Mouse (Mus musculus) embryonic facial prominence, embryonic 13.5 days (tissue): ENCODE measurements around the gene 1600014C23Rik. TPM values are rescaled to one million over a fixed set of nuclear protein-coding genes. Genes with fewer than 3 reads are reported as not detected.
A peak's percentile ranks its signal among the peaks of the same experiment; 100 is the strongest.

Experiments used
- ATAC-seq: fragments of 200-750 bp; cut with Nextera tagmentation; 2 replicates; pipeline ENCODE4 v1.8.0; 2017; ENCODE audit warnings: low read depth; ENCODE audit not compliant: insufficient number of reproducible peaks, insufficient read depth, low FRiP score, low TSS enrichment
- H3K27ac ChIP-seq: fragments of 300-500 bp; sonication (generic); 2 replicates; pipeline ENCODE4 v1.5.1; 2015; ENCODE audit warnings: moderate library complexity, mild to moderate bottlenecking, inconsistent platforms
- H3K27me3 ChIP-seq: fragments of 300-500 bp; sonication (generic); 2 replicates; pipeline ENCODE4 v1.6.1; 2015; ENCODE audit warnings: mild to moderate bottlenecking, inconsistent platforms
- H3K36me3 ChIP-seq: fragments of 300-500 bp; sonication (generic); 2 replicates; pipeline ENCODE4 v1.6.1; 2015; ENCODE audit warnings: mild to moderate bottlenecking, inconsistent platforms
- H3K4me1 ChIP-seq: fragments of 300-500 bp; sonication (generic); 2 replicates; pipeline ENCODE4 v1.6.1; 2015; ENCODE audit warnings: inconsistent platforms
- H3K4me2 ChIP-seq: fragments of 300-500 bp; sonication (generic); 2 replicates; pipeline ENCODE4 v1.6.1; 2015; ENCODE audit warnings: moderate library complexity, mild to moderate bottlenecking, inconsistent platforms
- H3K4me3 ChIP-seq: fragments of 300-500 bp; sonication (generic); 2 replicates; pipeline ENCODE4 v1.5.1; 2015; ENCODE audit warnings: mild to moderate bottlenecking, inconsistent platforms
- H3K9ac ChIP-seq: fragments of 300-500 bp; sonication (generic); 2 replicates; pipeline ENCODE4 v1.6.1; 2015; ENCODE audit warnings: mild to moderate bottlenecking, inconsistent platforms
- H3K9me3 ChIP-seq: fragments of 300-500 bp; sonication (generic); 2 replicates; pipeline ENCODE4 v1.6.1; 2016; ENCODE audit warnings: inconsistent platforms
- WGBS: fragments of 180-500 bp; shearing (Covaris S2); methylation state at CpG from one replicate; pipeline ENCODE4 v1.1.7; 2015; ENCODE audit warnings: mixed read lengths; 5-methylcytosine and 5-hydroxymethylcytosine counted together
- polyA plus RNA-seq: library from polyadenylated mRNA; unstranded; fragments of >200 nt; fragmentation: Nextera tagmentation; extraction: Ambion mirVana; gene quantifications from 2 replicates; pipeline ENCODE4 v1.2.1, GENCODE M21; 2015

1600014C23Rik gene
- polyA plus RNA-seq, 1 experiment from 2014 or later, result not detected

DNA sequence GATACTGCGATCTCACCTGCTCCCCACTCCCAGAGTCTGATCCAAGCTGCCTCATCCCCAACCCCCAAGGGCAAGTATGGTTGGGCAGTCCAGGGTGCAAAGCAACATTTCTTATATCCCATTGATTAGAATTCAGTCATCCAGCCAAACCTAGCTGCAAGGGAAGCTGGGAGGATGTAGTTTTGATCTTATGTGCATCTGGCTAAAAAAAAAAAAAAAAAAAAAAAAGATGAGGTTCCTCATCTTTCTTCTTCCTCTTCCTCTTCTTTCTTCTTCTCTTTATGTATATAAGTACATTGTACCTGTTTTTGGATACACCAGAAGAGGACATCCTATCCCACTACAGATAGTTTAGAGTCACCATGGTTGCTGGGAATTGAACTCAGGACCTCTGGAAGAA lies 17.7 kb upstream of the 1600014C23Rik start:
- 100% methylated on average over 1 of the region's 1 CpGs for WGBS
- ATAC-seq, result no peak
- H3K27ac ChIP-seq, result no peak overlapping the region

DNA sequence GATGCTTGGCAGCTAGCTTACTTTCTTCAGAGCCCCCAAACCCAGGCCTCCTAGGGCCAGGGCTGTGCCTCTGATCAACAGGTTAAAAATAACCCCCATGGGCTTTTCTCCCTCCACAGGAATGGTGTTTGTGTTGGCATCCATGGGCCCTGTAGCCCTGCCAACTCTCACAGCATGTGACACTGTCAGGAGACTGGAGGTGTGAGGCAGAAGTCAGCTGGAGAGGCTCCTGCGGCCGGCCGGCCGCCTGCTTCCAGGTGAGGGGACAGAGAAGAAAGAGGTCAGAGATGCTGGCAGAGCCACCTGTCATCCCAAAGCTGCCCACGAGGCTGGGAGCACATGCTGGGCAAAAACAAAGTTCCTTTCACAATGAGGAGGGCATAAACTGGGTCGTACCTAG lies 15.5 kb upstream of the 1600014C23Rik start:
- Histone ChIP-seq H3K27ac (no peak overlapping the region), H3K36me3 (no peaks in the 10 kb centered on the region), H3K27me3 (no peaks in the 10 kb centered on the region), H3K4me3 (no peak overlapping the region), H3K4me1 (peaks cover 19% of the 10 kb centered on the region; the same call in 1 of the 2 replicates), H3K9me3 (no peaks in the 10 kb centered on the region), H3K4me2 (no peak overlapping the region), H3K9ac (no peak overlapping the region)
- 74% methylated on average over 6 of the region's 6 CpGs for WGBS
- ATAC-seq, result no peak

More for the DNA sequence above, 17.7 kb upstream of the 1600014C23Rik start:
- Histone ChIP-seq H3K9me3 (no peaks in the 10 kb centered on the region), H3K4me2 (no peak overlapping the region), H3K4me3 (no peak overlapping the region), H3K9ac (no peak overlapping the region), H3K36me3 (no peaks in the 10 kb centered on the region), H3K4me1 (peaks cover 22% of the 10 kb centered on the region), H3K27me3 (no peaks in the 10 kb centered on the region)

DNA sequence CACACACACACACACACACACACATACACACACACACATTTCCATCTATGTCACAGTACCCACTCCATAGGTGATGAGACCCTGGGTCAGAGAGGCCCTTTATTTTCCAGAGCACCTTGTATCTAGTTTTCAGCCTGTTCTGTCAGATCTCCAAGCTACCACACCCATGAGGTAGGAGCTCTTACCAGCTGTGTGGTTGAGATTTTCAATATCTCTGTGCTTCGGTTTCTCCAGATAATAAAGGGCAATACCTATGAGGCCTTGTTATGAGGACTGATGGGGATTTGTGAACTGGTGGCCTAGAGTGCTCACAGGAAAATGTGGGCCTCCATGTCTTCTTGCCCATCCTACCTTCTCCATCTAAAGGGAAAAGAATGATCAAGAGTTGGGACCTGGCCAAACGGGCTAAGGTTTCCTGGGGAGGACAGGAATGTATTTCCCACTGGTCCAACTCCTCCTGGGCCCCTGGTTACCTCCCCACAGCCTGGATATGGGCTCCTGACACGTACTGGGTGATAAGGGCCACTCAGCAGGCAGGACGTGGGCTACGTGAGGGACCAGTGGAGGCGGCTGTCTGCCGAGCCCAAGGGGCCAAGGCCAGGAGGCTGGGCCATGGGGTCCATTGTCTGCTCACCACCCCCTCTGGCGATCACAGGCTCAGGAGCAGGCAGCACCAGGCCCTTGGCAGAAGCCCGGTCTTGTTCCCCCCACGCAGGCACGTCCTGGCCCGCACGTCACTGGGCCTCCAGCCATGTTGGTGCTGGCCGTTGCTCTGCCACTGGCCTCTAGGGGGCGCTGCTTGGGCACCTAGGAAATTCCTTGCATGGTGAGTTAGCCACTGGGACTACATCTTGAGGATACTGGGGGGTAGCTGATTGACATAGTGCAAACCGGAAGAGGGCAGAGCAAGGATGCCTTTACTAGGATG lies 14.5 kb upstream of the 1600014C23Rik start:
- no peaks in the 10 kb centered on the region for H3K9me3 ChIP-seq
- H3K9ac ChIP-seq, result no peak overlapping the region
- H3K4me1 ChIP-seq, result peaks cover 21% of the 10 kb centered on the region
- no peak for ATAC-seq
- H3K27ac ChIP-seq, result no peak overlapping the region
- WGBS, result 70% methylated on average over 16 of the region's 16 CpGs
- no peak overlapping the region for H3K4me2 ChIP-seq
- H3K4me3 ChIP-seq, result no peak overlapping the region
- H3K36me3 ChIP-seq, result no peaks in the 10 kb centered on the region
- H3K27me3 ChIP-seq, result no peaks in the 10 kb centered on the region

DNA sequence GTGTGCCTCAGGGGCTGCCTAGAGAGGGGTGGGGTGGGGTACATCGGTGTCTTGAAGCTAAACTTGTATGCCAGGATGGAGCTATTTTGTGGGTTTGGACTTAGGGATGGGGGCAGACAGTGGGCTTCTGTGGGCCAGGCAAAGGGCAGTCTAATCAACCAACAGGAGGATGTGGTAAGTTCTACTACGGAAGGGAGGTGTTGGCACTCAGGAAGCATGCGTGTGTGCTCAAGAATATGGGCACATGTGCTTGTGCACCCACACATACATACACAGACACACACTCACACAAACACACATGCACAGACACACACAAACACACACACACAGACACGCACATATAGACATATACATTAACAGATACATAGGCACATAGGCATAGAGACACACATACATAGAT lies 13.6 kb upstream of the 1600014C23Rik start:
- H3K36me3 ChIP-seq, result no peaks in the 10 kb centered on the region
- no peak overlapping the region for H3K4me2 ChIP-seq
- H3K27ac ChIP-seq, result no peak overlapping the region
- H3K9me3 ChIP-seq, result no peaks in the 10 kb centered on the region
- no peak overlapping the region for H3K9ac ChIP-seq
- H3K4me1 ChIP-seq, result peaks cover 21% of the 10 kb centered on the region
- no peak for ATAC-seq
- no peaks in the 10 kb centered on the region for H3K27me3 ChIP-seq
- WGBS, result 90% methylated on average over 4 of the region's 4 CpGs
- no peak overlapping the region for H3K4me3 ChIP-seq

DNA sequence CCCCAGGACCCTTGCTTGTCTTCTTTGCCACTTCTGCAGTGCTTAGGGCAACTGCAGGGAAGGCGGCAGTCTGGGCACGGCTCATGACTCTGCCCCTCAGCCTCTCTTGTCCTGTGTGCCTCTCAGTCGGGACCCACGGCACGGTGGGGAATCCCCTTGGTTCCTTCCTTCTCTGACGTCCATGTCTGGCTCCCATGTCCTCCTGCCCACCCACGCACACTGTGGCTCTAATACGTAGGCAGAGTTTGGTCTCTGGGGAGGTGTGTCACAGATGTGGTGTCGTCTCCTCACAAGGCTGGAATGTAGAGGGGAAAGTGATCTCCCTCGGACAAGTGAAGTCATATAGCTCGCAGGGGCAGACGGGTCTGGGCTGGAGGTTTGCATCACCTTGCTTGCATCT lies 13.1 kb upstream of the 1600014C23Rik start:
- 48% methylated on average over 12 of the region's 12 CpGs for WGBS

DNA sequence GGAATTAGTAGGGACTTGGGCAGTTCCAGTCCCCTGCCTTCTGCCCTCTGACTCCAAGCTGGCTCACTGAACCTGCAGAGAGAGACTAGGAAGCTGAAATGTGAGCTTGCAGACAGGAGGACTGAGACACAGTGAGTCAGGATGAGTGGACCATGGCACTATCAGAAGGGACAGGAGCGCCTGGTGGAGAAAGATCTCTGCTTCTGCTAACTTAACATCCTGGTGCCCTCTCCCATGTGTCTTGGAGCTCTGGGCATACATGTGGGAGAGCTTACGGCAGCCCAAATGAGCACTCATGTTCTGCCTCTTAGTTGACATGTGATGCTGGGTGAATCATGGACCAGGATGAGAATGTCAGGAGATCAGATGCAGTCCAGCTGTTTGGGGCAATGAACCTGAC lies 12.0 kb upstream of the 1600014C23Rik start:
- no peak overlapping the region for H3K9ac ChIP-seq
- peaks cover 21% of the 10 kb centered on the region for H3K4me1 ChIP-seq
- WGBS, result 82% methylated on average over 2 of the region's 2 CpGs
- H3K4me3 ChIP-seq, result no peak overlapping the region
- no peak overlapping the region for H3K27ac ChIP-seq
- no peak for ATAC-seq
- no peaks in the 10 kb centered on the region for H3K9me3 ChIP-seq
- H3K4me2 ChIP-seq, result no peak overlapping the region
- no peaks in the 10 kb centered on the region for H3K27me3 ChIP-seq
- no peaks in the 10 kb centered on the region for H3K36me3 ChIP-seq

More for the DNA sequence above, 13.1 kb upstream of the 1600014C23Rik start:
- Histone ChIP-seq H3K4me2 (no peak overlapping the region), H3K27me3 (no peaks in the 10 kb centered on the region), H3K27ac (no peak overlapping the region), H3K4me1 (peaks cover 21% of the 10 kb centered on the region), H3K9me3 (no peaks in the 10 kb centered on the region), H3K4me3 (no peak overlapping the region), H3K36me3 (no peaks in the 10 kb centered on the region), H3K9ac (no peak overlapping the region)
- no peak for ATAC-seq

DNA sequence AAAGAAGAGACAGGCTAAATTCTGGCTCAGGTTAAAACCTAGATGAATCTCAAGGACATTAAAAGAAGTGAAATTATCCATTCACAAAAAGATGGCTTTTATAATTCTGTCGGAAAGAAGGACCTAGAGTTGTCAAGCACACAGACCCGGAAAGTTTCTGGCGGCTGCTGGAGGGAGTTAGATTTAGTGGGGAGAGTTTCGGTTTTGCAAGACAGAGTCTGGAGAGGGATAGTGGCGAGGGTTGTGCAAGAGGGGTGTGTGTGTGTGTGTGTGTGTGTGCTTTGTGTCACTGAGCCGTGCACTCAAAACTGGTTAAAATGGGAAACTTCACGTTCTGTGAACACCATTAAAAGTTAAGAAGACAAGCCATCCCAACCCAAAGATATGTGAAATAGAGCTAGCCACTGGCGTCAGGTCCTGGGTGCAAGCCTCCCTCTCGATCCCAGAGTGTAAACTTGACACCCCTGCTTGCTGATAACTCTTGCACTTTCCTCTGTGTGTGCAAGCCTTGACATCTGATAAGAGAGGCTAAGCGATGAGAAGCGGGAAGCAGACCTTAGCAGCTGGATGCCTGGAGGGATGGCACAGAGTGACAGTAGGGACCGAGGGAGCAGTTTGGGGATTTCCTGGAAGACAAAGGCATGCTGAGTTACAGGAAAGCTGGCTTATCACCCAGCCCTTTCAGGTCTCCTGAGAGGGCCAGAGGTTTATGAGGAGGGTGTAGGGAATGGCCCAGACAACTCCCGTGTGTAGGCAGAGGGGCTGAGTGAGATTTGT lies 8.9 kb upstream of the 1600014C23Rik start:
- 45% methylated on average over 13 of the region's 13 CpGs for WGBS
- Histone ChIP-seq H3K4me1 (peaks cover 14% of the 10 kb centered on the region), H3K27me3 (no peaks in the 10 kb centered on the region), H3K4me3 (no peak overlapping the region), H3K9ac (peak overlapping the region; percentile 52; the same call in 1 of the 2 replicates), H3K4me2 (no peak overlapping the region), H3K36me3 (no peaks in the 10 kb centered on the region), H3K9me3 (no peaks in the 10 kb centered on the region; the same call in 1 of the 2 replicates), H3K27ac (no peak overlapping the region)
- ATAC-seq, result no peak

DNA sequence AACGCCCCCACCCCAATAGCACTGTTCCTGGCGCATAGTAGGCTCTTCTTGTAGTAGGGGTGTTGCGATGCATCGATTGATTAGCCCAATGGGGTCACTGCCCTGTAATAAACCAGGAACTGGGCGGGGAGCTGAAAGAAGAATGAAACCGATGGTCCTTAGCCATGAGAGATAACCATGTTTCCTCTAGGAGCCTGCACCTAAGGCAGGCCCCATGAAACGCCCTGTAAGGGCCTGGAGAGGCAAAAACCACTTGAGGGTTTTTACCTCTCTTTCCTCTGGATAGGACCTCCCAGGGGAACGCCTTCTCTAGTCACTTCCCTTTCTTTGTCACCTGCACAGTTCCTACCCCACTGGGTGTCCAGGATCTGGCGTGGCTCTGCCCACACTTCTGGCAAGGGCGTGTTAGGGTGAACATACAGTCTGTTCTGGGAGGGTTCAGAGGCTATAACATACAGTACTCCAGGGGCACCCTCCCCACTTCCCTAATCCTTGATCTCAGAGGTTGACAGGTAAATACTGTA lies 3.5 kb upstream of the 1600014C23Rik start:
- peak overlapping the region; percentile 71 for H3K4me2 ChIP-seq
- H3K27me3 ChIP-seq, result peaks cover 23% of the 10 kb centered on the region
- no peaks in the 10 kb centered on the region for H3K36me3 ChIP-seq
- H3K9ac ChIP-seq, result peak overlapping the region; percentile 77
- H3K27ac ChIP-seq, result peak overlapping the region; percentile 92
- peak overlapping the region; percentile 48 for H3K4me3 ChIP-seq
- WGBS, result 16% methylated on average over 10 of the region's 10 CpGs
- ATAC-seq, result no peak
- H3K4me1 ChIP-seq, result peaks cover 39% of the 10 kb centered on the region
- H3K9me3 ChIP-seq, result no peaks in the 10 kb centered on the region; the same call in 1 of the 2 replicates

DNA sequence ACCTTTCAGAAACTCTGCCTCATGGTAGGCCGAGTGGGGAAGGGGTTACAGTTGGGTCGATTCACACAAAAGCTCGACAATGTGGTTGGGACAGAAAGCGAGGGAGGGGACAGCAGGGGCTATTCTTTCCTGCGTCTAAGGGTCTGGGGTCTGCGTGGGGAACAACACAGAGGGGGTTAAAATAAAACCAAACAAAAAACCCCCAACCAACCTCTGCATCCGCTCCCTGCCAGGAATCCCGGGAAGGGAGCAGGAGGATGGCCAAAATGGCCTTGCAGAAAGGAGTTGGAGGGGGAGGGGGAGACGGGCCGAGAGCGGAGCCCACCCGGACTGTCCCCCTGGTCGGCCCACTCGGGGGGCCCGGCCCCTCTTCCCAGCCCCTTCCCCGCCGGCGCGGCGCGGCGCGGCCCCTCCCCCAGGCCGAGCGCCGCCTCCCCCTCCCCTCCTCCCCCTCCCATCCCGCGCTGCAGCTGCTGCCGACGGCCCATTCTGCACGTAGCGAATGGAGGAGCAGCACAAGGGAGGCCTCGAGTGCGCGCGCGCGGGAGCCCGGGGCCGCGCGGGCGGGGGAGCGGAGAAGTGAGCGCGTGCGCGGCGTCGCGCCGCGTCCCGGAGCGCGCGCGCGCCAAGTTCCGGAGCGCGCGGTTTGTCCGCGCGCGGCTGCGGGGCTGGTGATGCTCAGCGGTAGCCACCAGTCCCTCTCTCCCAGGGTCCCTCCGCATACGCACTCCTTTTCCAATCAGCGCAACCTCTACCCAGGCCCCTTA lies 2.9 kb upstream of the 1600014C23Rik start:
- Histone ChIP-seq H3K9ac (peak overlapping the region; percentile 77), H3K9me3 (no peaks in the 10 kb centered on the region; the same call in 1 of the 2 replicates), H3K27ac (peak overlapping the region; percentile 92), H3K4me2 (peak overlapping the region; percentile 71), H3K36me3 (no peaks in the 10 kb centered on the region), H3K4me1 (peaks cover 40% of the 10 kb centered on the region), H3K4me3 (peak overlapping the region; percentile 48), H3K27me3 (peaks cover 23% of the 10 kb centered on the region)
- ATAC-seq, result peak; percentile 65
- WGBS, result under 1% methylated on average over 70 of the region's 72 CpGs

DNA sequence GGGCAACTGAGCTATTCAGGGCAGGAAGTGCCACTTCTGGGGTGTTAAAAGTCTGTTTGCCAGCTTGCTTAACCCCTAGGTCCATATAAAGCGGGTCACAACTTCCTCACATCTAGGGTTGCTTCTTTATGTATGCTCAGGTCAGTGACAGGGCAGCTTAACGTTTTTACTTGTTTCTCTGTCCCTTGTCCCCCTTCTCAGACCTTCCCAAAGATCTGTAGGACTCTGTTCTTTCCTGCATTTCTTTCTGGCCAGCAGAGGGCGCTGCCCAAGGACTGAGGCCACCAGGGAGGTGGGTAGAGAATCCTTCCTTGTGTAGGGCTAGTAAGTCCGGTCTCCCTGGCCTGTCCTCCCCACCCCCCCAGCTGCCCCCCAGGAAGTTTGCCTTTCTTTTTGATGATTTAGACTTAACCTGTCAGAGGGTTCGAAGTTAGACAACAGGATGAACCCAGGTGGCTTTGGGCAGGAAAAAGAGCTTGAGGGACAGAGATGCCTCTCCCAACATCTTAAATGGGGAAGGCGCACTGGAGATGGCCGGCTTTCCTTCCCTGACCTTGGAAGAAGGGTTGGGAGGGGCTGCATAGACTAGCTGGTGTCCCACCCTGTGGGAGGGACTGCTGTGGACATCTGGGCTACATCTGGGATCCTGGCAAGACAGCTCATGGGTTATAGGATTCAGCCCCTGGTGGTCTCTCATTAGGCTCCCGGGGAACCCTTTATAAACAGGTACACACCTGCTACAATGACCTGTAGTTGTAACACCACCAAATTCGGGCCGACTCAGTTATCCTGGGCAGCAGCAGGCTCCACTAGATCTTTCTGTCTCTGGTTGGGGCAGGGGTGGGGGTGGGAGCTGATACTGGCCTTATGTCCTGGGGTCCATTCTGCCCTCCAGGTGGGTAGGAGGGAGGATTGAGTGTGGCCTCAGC lies 2.0 kb upstream of the 1600014C23Rik start:
- H3K36me3 ChIP-seq, result no peaks in the 10 kb centered on the region
- H3K4me2 ChIP-seq, result peak overlapping the region; percentile 71
- ATAC-seq, result no peak
- H3K9me3 ChIP-seq, result no peaks in the 10 kb centered on the region; the same call in 1 of the 2 replicates
- H3K9ac ChIP-seq, result peak overlapping the region; percentile 77
- peak overlapping the region; percentile 48 for H3K4me3 ChIP-seq
- peaks cover 23% of the 10 kb centered on the region for H3K27me3 ChIP-seq
- 5% methylated on average over 10 of the region's 10 CpGs for WGBS
- peaks cover 43% of the 10 kb centered on the region for H3K4me1 ChIP-seq
- H3K27ac ChIP-seq, result peak overlapping the region; percentile 92
